ENCODE assay signal across 18 mouse cellular contexts in genomic region chr2:151632982-151633381, GRCm38 (mm10). TPM values are rescaled to one million over a fixed set of nuclear protein-coding genes. Genes with fewer than 3 reads are reported as not detected.
A peak's percentile ranks its signal among the peaks of the same experiment; 100 is the strongest.
DNase-seq lines count a peak whose midpoint lies in the region; ATAC-seq and TF ChIP-seq lines count a peak whose summit lies in the region.
"Had no signal": no experiment of that assay in that cellular context is flagged by ENCODE, and none has a peak within 500 bp of the region (broad histone marks: within the 10 kb centered on the region; RNA-seq: fewer than 3 reads in every experiment).

No protein-coding gene starts in this region.

- no peak overlapping the region for H3K27ac ChIP-seq in heart, adult 2 months
- H3K27ac ChIP-seq in left cerebral cortex, adult 2 months = no peak overlapping the region; the same call in 1 of the 2 replicates
- H3K27ac ChIP-seq in limb, embryonic 13.5 days = no peak overlapping the region
- H3K27ac ChIP-seq in neural tube, embryonic 14.5 days (ENCODE audit: low read depth, low read length) = no peak overlapping the region
- H3K27ac ChIP-seq: kidney, postnatal 0 days; liver, embryonic 12.5 days had no signal

- no peaks in the 10 kb centered on the region for H3K79me2 ChIP-seq in heart, adult 2 months (replicated peaks; ENCODE audit: control insufficient read depth, insufficient read depth, low read length)

- no peaks in the 10 kb centered on the region for H3K4me1 ChIP-seq in heart, adult 2 months (ENCODE audit: control insufficient read depth, insufficient read depth, low read length)
- 0 out of 2 replicates have a peak, but pooled peaks cover 4% of the 10 kb centered on the region for H3K4me1 ChIP-seq in limb, embryonic 13.5 days
- peaks cover 12% of the 10 kb centered on the region; the same call in 1 of the 2 replicates for H3K4me1 ChIP-seq in neural tube, embryonic 14.5 days (ENCODE audit: control insufficient read depth, insufficient read depth, low read length)
- H3K4me1 ChIP-seq: liver, embryonic 12.5 days had no signal

- ATAC-seq in limb, embryonic 13.5 days (ENCODE audit: low FRiP score, low read depth) = no peak
- ATAC-seq in neural tube, embryonic 14.5 days (ENCODE audit: low read depth) = no peak

- TF ChIP-seq CTCF in heart, adult 2 months (IDR thresholded peaks at IDR 0.05) = no peak
- no peak for TF ChIP-seq CTCF in left cerebral cortex, adult 2 months (IDR thresholded peaks at IDR 0.05)

- H3K36me3 ChIP-seq in heart, adult 2 months (ENCODE audit: control insufficient read depth, insufficient read depth, low read length) = no peaks in the 10 kb centered on the region
- no peaks in the 10 kb centered on the region for H3K36me3 ChIP-seq in limb, embryonic 13.5 days
- no peaks in the 10 kb centered on the region for H3K36me3 ChIP-seq in neural tube, embryonic 14.5 days (ENCODE audit: control insufficient read depth, insufficient read depth, low read length)
- H3K36me3 ChIP-seq: embryonic facial prominence, embryonic 10.5 days; liver, embryonic 12.5 days had no signal

- peak overlapping the region; percentile 99; the same call in 1 of the 2 replicates for H3K4me2 ChIP-seq in limb, embryonic 13.5 days (replicated peaks)
- H3K4me2 ChIP-seq in neural tube, embryonic 14.5 days (ENCODE audit: low read depth, low read length) = peak overlapping the region; percentile 41

- WGBS in heart, adult 2 months = 60% methylated on average over 5 of the region's 5 CpGs
- 32% methylated on average over 5 of the region's 5 CpGs for WGBS in limb, embryonic 13.5 days
- 42% methylated on average over 5 of the region's 5 CpGs for WGBS in neural tube, embryonic 14.5 days

- intact Hi-C loops in heart, adult 2 months (cut with DNase I) = loop anchor here (5.0 kb wide), 1 partner anchor 141 kb away; the partner anchor contains the start of gene Nsfl1c
- intact Hi-C loops in left cerebral cortex, adult 2 months (cut with DNase I) = loop anchor here (1.0 to 5.0 kb wide), 4 partner anchors 28 to 84 kb away; partner anchors contain the start of gene Tmem74b
- intact Hi-C loops in left cerebral cortex, postnatal 36 days (cut with DNase I) = loop anchor here (2.0 to 5.0 kb wide), 2 partner anchors 44 to 58 kb away; no protein-coding TSS in a partner anchor

- peaks cover 8% of the 10 kb centered on the region for H3K27me3 ChIP-seq in heart, adult 2 months (ENCODE audit: control insufficient read depth, insufficient read depth, low read length)
- H3K27me3 ChIP-seq in limb, embryonic 13.5 days = peaks cover 51% of the 10 kb centered on the region
- H3K27me3 ChIP-seq in neural tube, embryonic 14.5 days (ENCODE audit: control insufficient read depth, insufficient read depth, low read length) = no peaks in the 10 kb centered on the region

- H3K9me3 ChIP-seq in limb, embryonic 13.5 days = no peaks in the 10 kb centered on the region
- H3K9me3 ChIP-seq in neural tube, embryonic 14.5 days (ENCODE audit: control insufficient read depth, low read length) = no peaks in the 10 kb centered on the region
- H3K9me3 ChIP-seq: embryonic facial prominence, embryonic 10.5 days; liver, embryonic 12.5 days had no signal

- no peak for DNase-seq in heart, adult 2 months
- DNase-seq in heart, adult 18-20 months = no peak
- DNase-seq in left cerebral cortex, adult 2 months (ENCODE audit: extremely low spot score in 1 of 2, low spot score in 2 of 2) = no peak
- no peak for DNase-seq in left cerebral cortex, postnatal 36 days (ENCODE audit: low spot score in 2 of 2)
- DNase-seq in kidney, postnatal 4 days = no peak
- DNase-seq in thymus, postnatal 36 days = no peak

- H3K9ac ChIP-seq in heart, adult 2 months (ENCODE audit: low read depth, low read length) = no peak overlapping the region
- no peak overlapping the region for H3K9ac ChIP-seq in limb, embryonic 13.5 days
- no peak overlapping the region for H3K9ac ChIP-seq in neural tube, embryonic 14.5 days (replicated peaks; ENCODE audit: low read depth, low read length)
- H3K9ac ChIP-seq: liver, embryonic 12.5 days had no signal

- TF ChIP-seq EP300 in heart, adult 2 months (IDR thresholded peaks at IDR 0.05; ENCODE audit: insufficient read depth, low read depth, low read length) = no peak

- H3K4me3 ChIP-seq in heart, adult 2 months = peak overlapping the region; percentile 81; the same call in 1 of the 2 replicates
- peak overlapping the region; percentile 100 for H3K4me3 ChIP-seq in left cerebral cortex, adult 2 months
- H3K4me3 ChIP-seq in limb, embryonic 13.5 days = no peak overlapping the region
- peak overlapping the region; percentile 86; the same call in 1 of the 2 replicates for H3K4me3 ChIP-seq in neural tube, embryonic 14.5 days (ENCODE audit: low read depth, low read length)

- TF ChIP-seq POLR2A in heart, adult 2 months (IDR thresholded peaks at IDR 0.05; ENCODE audit: insufficient read depth, low read depth, low read length) = no peak

RNA-seq across cellular contexts. Expression of gene Snph, which starts 0.6 kb away (rescaled TPM):
- 1 to 10 TPM; 4.3 to 5.0 TPM for total RNA-seq in heart, adult 2 months (2021)
- 0.09 and 0.21 TPM in 2 replicates for polyA plus RNA-seq in heart, adult 2 months (2012; rRNA removed)
- 1 to 10 TPM; 4.7 to 4.9 TPM for total RNA-seq in heart, adult 18-20 months (2021)
- 100 to 1,000 TPM; 328 to 329 TPM for total RNA-seq in left cerebral cortex, adult 2 months (2021)
- total RNA-seq in left cerebral cortex, postnatal 36 days (2021) = 100 to 1,000 TPM; 313 to 321 TPM
- polyA plus RNA-seq in limb, embryonic 13.5 days (2015; fragmentation: Nextera tagmentation; extraction: Ambion mirVana) = 0.56 and 0.75 TPM in 2 replicates
- polyA plus RNA-seq in neural tube, embryonic 14.5 days (2014; fragmentation: Nextera tagmentation; extraction: Ambion mirVana) = 29.7 and 33.1 TPM in 2 replicates
- total RNA-seq: megakaryocyte-erythroid progenitor cell, adult 5-6 weeks had no signal

RNA-seq across cellular contexts. Expression of gene Rad21l, which starts 35.4 kb away (rescaled TPM):
- not detected for total RNA-seq in heart, adult 2 months (2021)
- polyA plus RNA-seq in heart, adult 2 months (2012; rRNA removed) = not detected in 2 replicates
- not detected for total RNA-seq in heart, adult 18-20 months (2021)
- 1 to 10 TPM in 1 of 2 experiments, under 1 TPM in 1; 0.75 to 1.2 TPM for total RNA-seq in left cerebral cortex, adult 2 months (2021)
- 1 to 10 TPM in 1 of 2 experiments, under 1 TPM in 1; 0.79 to 1.3 TPM for total RNA-seq in left cerebral cortex, postnatal 36 days (2021)
- not detected in 2 replicates for polyA plus RNA-seq in limb, embryonic 13.5 days (2015; fragmentation: Nextera tagmentation; extraction: Ambion mirVana)
- polyA plus RNA-seq in neural tube, embryonic 14.5 days (2014; fragmentation: Nextera tagmentation; extraction: Ambion mirVana) = 0.15 and 0.40 TPM in 2 replicates
- total RNA-seq: gastrocnemius, adult 18-20 months; megakaryocyte-erythroid progenitor cell, adult 5-6 weeks had no signal
- polyA plus RNA-seq: embryonic facial prominence, embryonic 10.5 days; heart, embryonic 16.5 days; intestine, embryonic 14.5 days; kidney, postnatal 0 days; liver, embryonic 12.5 days; lung, postnatal 0 days; Patski; urinary bladder, adult 2 months had no signal

Comparison
In these comparisons a context has a peak if more than half of its experiments do, and no peak if none do; other contexts are left out.
1. RNA of gene Snph, which starts 0.6 kb away (total RNA-seq): 328 to 329 TPM in left cerebral cortex, adult 2 months and 313 to 321 TPM in left cerebral cortex, postnatal 36 days; 4.3 to 5.0 TPM in heart, adult 2 months and 4.7 to 4.9 TPM in heart, adult 18-20 months; every median in the first group is over 10 times any median in the second.